Mouse (Mus musculus): ENCODE results near the gene Vcam1. TPM values are rescaled to one million over a fixed set of nuclear protein-coding genes. Genes with fewer than 3 reads are reported as not detected.
A peak's percentile ranks its signal among the peaks of the same experiment; 100 is the strongest.

The Vcam1 gene
- polyA plus RNA-seq, 1 experiment from 2014 or later, result 174 TPM

DNA sequence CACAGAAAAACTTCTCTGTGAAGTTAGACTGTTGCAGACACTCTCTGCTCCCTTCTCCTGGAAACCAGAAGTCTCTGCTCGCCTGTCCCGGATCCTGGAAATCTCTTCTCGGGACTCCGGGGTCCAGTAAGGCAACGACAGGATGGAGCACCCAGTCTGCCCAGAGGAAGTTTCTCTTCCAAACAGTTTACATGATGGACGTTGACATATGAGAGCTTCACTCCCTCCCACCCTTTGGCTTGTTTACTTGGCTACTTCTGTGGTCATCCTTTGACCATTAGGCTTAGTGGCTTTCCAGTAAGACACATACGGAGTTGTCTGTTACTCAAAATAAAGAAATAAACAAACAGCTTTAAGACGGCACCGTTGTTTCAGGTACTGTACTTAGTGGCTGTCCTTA is 19.2 kb upstream of the Vcam1 start:
- WGBS, result 72% methylated on average over 9 of the region's 9 CpGs

DNA sequence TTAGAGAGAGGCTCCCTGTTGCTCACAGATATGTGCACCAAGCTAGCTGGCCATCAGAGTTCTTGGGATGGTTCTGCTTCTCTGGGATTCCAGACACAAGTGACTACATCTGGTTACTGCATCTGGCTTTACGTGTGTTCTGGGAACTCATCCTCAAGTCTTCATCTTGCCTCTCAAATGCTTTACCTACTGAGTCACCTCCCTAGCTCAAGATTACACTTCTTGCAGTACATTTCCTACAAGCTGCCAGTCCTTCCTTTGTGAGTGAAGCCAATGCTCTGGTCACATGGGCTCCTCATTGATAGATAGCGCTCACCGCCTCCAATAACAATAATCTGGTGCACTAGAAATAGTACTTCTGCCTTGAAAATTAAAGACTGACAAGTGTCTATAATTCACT is 11.7 kb upstream of the Vcam1 start:
- H3K9ac ChIP-seq, result no peak overlapping the region
- no peak overlapping the region for H3K27ac ChIP-seq
- H3K9me3 ChIP-seq, result no peaks in the 10 kb centered on the region
- H3K4me2 ChIP-seq, result no peak overlapping the region
- no peaks in the 10 kb centered on the region for H3K36me3 ChIP-seq
- no peak overlapping the region for H3K4me3 ChIP-seq
- WGBS, result 89% methylated on average over 3 of the region's 3 CpGs
- no peaks in the 10 kb centered on the region for H3K27me3 ChIP-seq
- ATAC-seq (ENCODE audit: insufficient number of reproducible peaks, low FRiP score, low TSS enrichment, low read depth), result no peak
- no peaks in the 10 kb centered on the region for H3K4me1 ChIP-seq

More for the DNA sequence above, 19.2 kb upstream of the Vcam1 start:
- Histone ChIP-seq H3K9me3 (no peaks in the 10 kb centered on the region), H3K4me2 (no peak overlapping the region), H3K27ac (no peak overlapping the region), H3K36me3 (no peaks in the 10 kb centered on the region), H3K4me3 (no peak overlapping the region), H3K27me3 (no peaks in the 10 kb centered on the region), H3K4me1 (no peaks in the 10 kb centered on the region), H3K9ac (no peak overlapping the region)
- ATAC-seq (ENCODE audit: insufficient number of reproducible peaks, low FRiP score, low TSS enrichment, low read depth), result no peak

GRCm38 (mm10) chr3:116139000-116139399 is 9.5 kb upstream of the Vcam1 start:
- no peak for ATAC-seq (ENCODE audit: insufficient number of reproducible peaks, low FRiP score, low TSS enrichment, low read depth)
- Histone ChIP-seq H3K27ac (no peak overlapping the region), H3K27me3 (no peaks in the 10 kb centered on the region), H3K9ac (no peak overlapping the region), H3K4me1 (no peaks in the 10 kb centered on the region), H3K9me3 (no peaks in the 10 kb centered on the region), H3K4me2 (no peak overlapping the region), H3K36me3 (no peaks in the 10 kb centered on the region), H3K4me3 (no peak overlapping the region)
- WGBS, result 75% methylated on average over 5 of the region's 5 CpGs

DNA sequence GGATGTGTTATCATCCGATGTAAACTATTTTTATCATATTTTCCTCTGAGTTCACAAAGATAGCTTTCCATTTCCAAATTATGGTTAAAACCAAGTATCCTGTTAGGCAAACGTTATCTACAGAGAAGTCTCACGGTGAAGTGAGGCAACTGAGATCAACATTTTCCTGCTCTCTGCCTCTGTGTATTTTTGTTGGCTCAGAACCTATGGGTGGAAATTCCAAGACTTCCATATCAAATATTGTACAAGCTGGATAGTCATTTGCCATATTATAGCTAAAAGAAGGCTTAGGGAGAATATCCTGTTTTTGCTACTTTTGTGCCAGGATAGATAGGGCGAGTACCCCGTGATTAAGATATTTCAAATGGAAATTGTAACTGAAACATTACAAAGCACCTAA is 8.6 kb upstream of the Vcam1 start:
- no peaks in the 10 kb centered on the region for H3K36me3 ChIP-seq

GRCm38 (mm10) chr3:116133363-116133762 is 3.9 kb upstream of the Vcam1 start:
- no peak overlapping the region for H3K4me2 ChIP-seq
- 68% methylated on average over 5 of the region's 5 CpGs for WGBS
- no peaks in the 10 kb centered on the region for H3K27me3 ChIP-seq
- no peak overlapping the region for H3K27ac ChIP-seq
- H3K9me3 ChIP-seq, result no peaks in the 10 kb centered on the region
- H3K4me3 ChIP-seq, result no peak overlapping the region
- H3K9ac ChIP-seq, result no peak overlapping the region
- no peaks in the 10 kb centered on the region for H3K36me3 ChIP-seq
- ATAC-seq (ENCODE audit: insufficient number of reproducible peaks, low FRiP score, low TSS enrichment, low read depth), result no peak
- H3K4me1 ChIP-seq, result peaks cover 2% of the 10 kb centered on the region; the same call in 1 of the 2 replicates

More for the DNA sequence above, 8.6 kb upstream of the Vcam1 start:
- Histone ChIP-seq H3K9me3 (no peaks in the 10 kb centered on the region), H3K27me3 (no peaks in the 10 kb centered on the region), H3K4me2 (no peak overlapping the region), H3K27ac (no peak overlapping the region), H3K4me3 (no peak overlapping the region), H3K4me1 (no peaks in the 10 kb centered on the region), H3K9ac (no peak overlapping the region)
- WGBS, result 75% methylated on average over 5 of the region's 5 CpGs
- ATAC-seq (ENCODE audit: insufficient number of reproducible peaks, low FRiP score, low TSS enrichment, low read depth), result no peak

DNA sequence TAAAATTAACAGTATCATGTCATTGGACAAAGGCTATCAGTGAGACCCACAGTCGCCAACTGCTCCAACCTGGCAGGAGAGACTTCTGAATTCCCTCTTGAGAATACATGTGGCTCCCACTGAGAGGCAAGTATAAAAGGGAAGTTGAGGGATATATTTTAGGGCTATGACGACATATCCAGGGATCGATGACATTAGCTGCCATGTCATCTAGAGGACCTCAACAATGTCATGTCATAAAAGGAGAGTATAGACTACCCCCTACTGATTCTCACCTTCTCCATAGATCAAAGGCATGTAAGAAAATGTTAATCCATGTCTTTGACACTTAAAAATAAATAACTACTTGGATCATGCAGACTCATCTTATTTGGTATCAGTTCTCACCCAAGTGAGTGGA is 1.2 kb upstream of the Vcam1 start:
- Histone ChIP-seq H3K27ac (no peak overlapping the region), H3K27me3 (no peaks in the 10 kb centered on the region), H3K4me3 (no peak overlapping the region), H3K4me1 (peaks cover 2% of the 10 kb centered on the region), H3K9me3 (no peaks in the 10 kb centered on the region), H3K36me3 (no peaks in the 10 kb centered on the region), H3K9ac (no peak overlapping the region), H3K4me2 (no peak overlapping the region)
- 76% methylated on average over 3 of the region's 3 CpGs for WGBS
- no peak for ATAC-seq (ENCODE audit: insufficient number of reproducible peaks, low FRiP score, low TSS enrichment, low read depth)

GRCm38 (mm10) chr3:116129841-116130595 is 530 bp upstream of the Vcam1 start:
- WGBS, result 50% methylated on average over 4 of the region's 4 CpGs
- Histone ChIP-seq H3K9ac (no peak overlapping the region), H3K4me1 (peaks cover 2% of the 10 kb centered on the region), H3K27ac (no peak overlapping the region), H3K36me3 (no peaks in the 10 kb centered on the region), H3K27me3 (no peaks in the 10 kb centered on the region), H3K9me3 (no peaks in the 10 kb centered on the region), H3K4me3 (no peak overlapping the region), H3K4me2 (no peak overlapping the region)
- no peak for ATAC-seq (ENCODE audit: insufficient number of reproducible peaks, low FRiP score, low TSS enrichment, low read depth)

DNA sequence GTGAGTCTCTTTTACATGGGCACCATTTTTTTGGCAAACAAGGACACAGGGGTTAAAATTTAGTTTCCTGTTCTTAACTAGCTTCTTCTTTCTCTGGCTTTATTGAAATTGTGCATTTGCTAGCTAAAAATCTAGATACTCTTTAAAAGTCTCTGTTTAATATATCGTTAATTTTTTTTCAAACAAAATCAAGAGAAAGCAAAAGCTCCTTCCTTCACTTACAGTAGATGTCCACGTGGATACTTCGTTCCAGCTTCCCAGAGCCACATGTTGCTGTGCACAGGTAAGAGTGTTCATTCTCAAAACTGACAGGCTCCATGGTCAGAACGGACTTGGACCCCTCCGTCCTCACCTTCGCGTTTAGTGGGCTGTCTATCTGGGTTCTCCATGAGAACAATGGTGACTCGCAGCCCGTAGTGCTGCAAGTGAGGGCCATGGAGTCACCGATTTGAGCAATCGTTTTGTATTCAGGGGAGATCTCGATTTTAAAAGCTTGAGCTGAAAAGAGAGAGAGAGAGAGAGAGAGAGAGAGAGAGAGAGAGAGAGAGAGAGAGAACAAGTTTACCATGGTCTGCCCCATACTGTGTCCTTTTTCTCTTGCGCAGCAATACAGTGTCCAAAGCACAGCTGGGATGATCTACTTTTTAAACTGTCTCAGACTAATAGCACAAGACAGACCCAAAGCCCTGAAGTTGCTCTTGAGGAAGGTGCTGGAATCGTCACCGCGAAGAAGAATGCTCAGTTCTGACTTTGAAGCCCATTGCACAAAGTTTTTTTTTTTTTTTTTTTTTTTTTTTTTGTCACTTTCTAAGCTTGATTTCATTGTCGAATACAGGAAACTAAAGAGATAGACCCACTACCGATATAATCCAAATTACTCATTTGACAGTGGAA is 930 bp downstream of the Vcam1 start:
- peak overlapping the region; percentile 49 for H3K4me2 ChIP-seq
- H3K36me3 ChIP-seq, result peaks cover 8% of the 10 kb centered on the region
- ATAC-seq (ENCODE audit: insufficient number of reproducible peaks, low FRiP score, low TSS enrichment, low read depth), result no peak
- peak overlapping the region; percentile 84 for H3K27ac ChIP-seq
- peak overlapping the region; percentile 23; the same call in 1 of the 2 replicates for H3K9ac ChIP-seq
- H3K27me3 ChIP-seq, result no peaks in the 10 kb centered on the region
- peaks cover 2% of the 10 kb centered on the region for H3K4me1 ChIP-seq
- peak overlapping the region; percentile 48 for H3K4me3 ChIP-seq
- no peaks in the 10 kb centered on the region for H3K9me3 ChIP-seq
- 23% methylated on average over 18 of the region's 18 CpGs for WGBS

DNA sequence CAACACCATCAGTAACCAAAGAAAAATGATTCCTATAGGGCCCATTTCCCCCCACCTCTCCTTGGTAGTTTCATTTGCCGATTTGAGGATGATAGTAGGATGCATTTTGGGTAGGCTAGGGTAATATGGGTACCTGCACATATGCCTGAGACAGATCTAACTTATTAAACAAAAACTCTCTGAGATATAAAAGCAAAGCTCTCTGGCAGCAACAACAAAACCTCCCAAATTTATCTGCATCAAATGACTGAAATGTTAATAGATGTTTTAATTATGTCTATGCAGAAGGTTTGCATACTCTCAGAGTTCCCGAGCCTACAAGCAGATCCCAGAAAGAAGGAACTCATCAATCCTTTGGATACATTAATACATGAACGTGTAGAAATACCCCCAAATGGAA is 1.7 kb downstream of the Vcam1 start:
- WGBS, result 26% methylated on average over 3 of the region's 3 CpGs
- peaks cover 8% of the 10 kb centered on the region for H3K36me3 ChIP-seq
- peak overlapping the region; percentile 48 for H3K4me3 ChIP-seq
- H3K27ac ChIP-seq, result peak overlapping the region; percentile 84
- peak overlapping the region; percentile 49 for H3K4me2 ChIP-seq
- peaks cover 2% of the 10 kb centered on the region for H3K4me1 ChIP-seq
- no peak overlapping the region for H3K9ac ChIP-seq
- H3K27me3 ChIP-seq, result no peaks in the 10 kb centered on the region
- no peaks in the 10 kb centered on the region for H3K9me3 ChIP-seq
- ATAC-seq (ENCODE audit: insufficient number of reproducible peaks, low FRiP score, low TSS enrichment, low read depth), result no peak

- no peaks in the 10 kb centered on the region for H3K27me3 ChIP-seq
- peak; percentile 83 for ATAC-seq (ENCODE audit: insufficient number of reproducible peaks, low FRiP score, low TSS enrichment, low read depth)
- H3K36me3 ChIP-seq, result peaks cover 8% of the 10 kb centered on the region
- H3K9me3 ChIP-seq, result no peaks in the 10 kb centered on the region
- peak overlapping the region; percentile 77 for H3K27ac ChIP-seq
- WGBS, result 15% methylated on average over 2 of the region's 2 CpGs
- no peak overlapping the region for H3K9ac ChIP-seq
- peaks cover 2% of the 10 kb centered on the region for H3K4me1 ChIP-seq
- peak overlapping the region; percentile 48 for H3K4me2 ChIP-seq
- peak overlapping the region; percentile 48 for H3K4me3 ChIP-seq
These were observed 2.2 kb downstream of the Vcam1 start for GRCm38 (mm10) chr3:116127281-116127680.

DNA sequence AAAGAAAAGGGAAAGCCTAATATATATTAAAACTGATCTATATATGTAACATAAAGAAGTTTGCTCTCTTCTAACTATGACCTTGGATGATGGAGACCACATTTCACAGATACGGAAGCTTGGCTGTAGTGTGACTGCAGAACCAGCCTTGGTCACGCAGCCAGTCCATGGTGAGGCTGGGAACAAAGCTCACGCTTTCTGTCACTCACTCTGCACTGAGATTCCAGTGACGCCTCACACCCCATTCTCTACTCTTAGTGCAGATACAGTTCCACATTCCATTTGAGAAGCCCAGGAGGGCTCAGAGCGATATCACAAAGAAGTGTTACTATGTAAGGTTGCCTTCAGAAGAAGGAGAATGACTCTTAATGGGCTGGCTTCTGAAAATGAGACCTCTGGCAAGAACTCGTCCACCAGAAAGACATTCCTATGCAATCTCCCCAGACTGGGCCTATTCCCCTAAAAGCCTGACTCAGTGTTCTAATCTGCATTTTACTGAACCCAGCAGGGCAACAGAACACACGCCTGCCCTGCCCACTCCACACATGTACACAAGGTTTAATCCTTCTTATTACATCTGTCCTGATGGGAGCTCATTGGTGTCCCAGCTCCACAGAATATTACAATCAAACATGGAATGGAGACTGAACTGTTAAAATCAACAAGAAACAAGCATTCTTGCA is 2.8 kb downstream of the Vcam1 start:
- peak overlapping the region; percentile 48 for H3K4me2 ChIP-seq
- no peaks in the 10 kb centered on the region for H3K9me3 ChIP-seq
- peaks cover 8% of the 10 kb centered on the region for H3K36me3 ChIP-seq
- peak overlapping the region; percentile 48 for H3K4me3 ChIP-seq
- H3K27me3 ChIP-seq, result no peaks in the 10 kb centered on the region
- H3K9ac ChIP-seq, result no peak overlapping the region
- H3K27ac ChIP-seq, result peak overlapping the region; percentile 77
- peaks cover 2% of the 10 kb centered on the region for H3K4me1 ChIP-seq
- 24% methylated on average over 7 of the region's 7 CpGs for WGBS
- no peak for ATAC-seq (ENCODE audit: insufficient number of reproducible peaks, low FRiP score, low TSS enrichment, low read depth)

All from limb, embryonic 15.5 days (tissue).